Mouse (Mus musculus) WW6 (cell line): Measurements from ENCODE around the gene Samd7.

Experiments
- DNase-seq: peaks from one replicate; pipeline ENCODE4 v3.0.0-alpha.2; 2013; ENCODE audit warnings: low read depth, low spot score

Samd7 gene

GRCm38 (mm10) chr3:30764877-30765276, 18.8 kb downstream of the Samd7 start:
- no peak for DNase-seq

GRCm38 (mm10) chr3:30765311-30766027, 19.4 kb downstream of the Samd7 start:
- no peak for DNase-seq

- no peak for DNase-seq
Observed at GRCm38 (mm10) chr3:30766177-30766576, 20.1 kb downstream of the Samd7 start.

GRCm38 (mm10) chr3:30767271-30767670, 21.2 kb downstream of the Samd7 start:
- no peak for DNase-seq

GRCm38 (mm10) chr3:30769755-30770515, 23.8 kb downstream of the Samd7 start:
- no peak for DNase-seq

- DNase-seq: no peak
Observed at GRCm38 (mm10) chr3:30771560-30771959, 25.5 kb downstream of the Samd7 start.

GRCm38 (mm10) chr3:30772631-30773030, 26.5 kb downstream of the Samd7 start:
- no peak for DNase-seq

GRCm38 (mm10) chr3:30774677-30775076, 28.6 kb downstream of the Samd7 start:
- DNase-seq: no peak

- no peak for DNase-seq
Observed at GRCm38 (mm10) chr3:30777984-30778383, 31.9 kb downstream of the Samd7 start.

- no peak for DNase-seq
Observed at GRCm38 (mm10) chr3:30788531-30788930, 42.4 kb downstream of the Samd7 start.

- DNase-seq: peak; percentile 83
Observed at GRCm38 (mm10) chr3:30792737-30793402, 46.8 kb downstream of the Samd7 start, which contains the start of gene Sec62. Gene Sec62, plus strand, starts transcription at chr3:30792875.

- no peak for DNase-seq
Observed at GRCm38 (mm10) chr3:30793403-30794221, 47.5 kb downstream of the Samd7 start.

GRCm38 (mm10) chr3:30802171-30802570, 56.1 kb downstream of the Samd7 start:
- no peak for DNase-seq

- no peak for DNase-seq
Observed at GRCm38 (mm10) chr3:30812881-30813280, 66.8 kb downstream of the Samd7 start.
